Mouse (Mus musculus): ENCODE results near the gene Vmn1r37. TPM values are rescaled to one million over a fixed set of nuclear protein-coding genes. Genes with fewer than 3 reads are reported as not detected.
"Not testable (repeated sequence)": the region's sequence is repeated elsewhere in the genome, so short reads cannot be mapped to it uniquely, and the experiment has no call there.

The Vmn1r37 gene
- polyA plus RNA-seq (2011; ENCODE audit: insufficient read depth, insufficient read length, low replicate concordance, missing spikeins) = not detected in 2 replicates

DNA sequence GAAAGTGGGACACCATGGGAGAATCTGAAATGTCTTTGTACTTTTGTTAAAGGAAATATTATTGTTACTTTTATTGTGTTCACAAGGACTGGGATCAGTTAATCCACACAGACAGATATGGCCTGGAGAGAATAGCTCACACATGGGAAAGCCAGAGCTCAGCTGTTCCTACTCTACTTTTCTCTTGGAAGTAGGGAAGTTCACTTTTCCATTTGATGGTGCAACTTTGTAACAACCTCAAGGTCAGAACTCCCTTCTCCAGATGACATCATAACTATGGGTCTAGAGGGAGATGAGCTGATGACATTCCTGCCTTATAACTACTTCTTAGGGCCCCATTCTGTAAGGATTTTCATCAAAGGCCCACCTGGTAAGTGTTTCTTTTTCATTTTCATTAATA, at the start of gene Vmn1r37:
Vmn1r37 (plus strand) TSS at position 301 of the 400 bp plus-strand sequence.
- H3K27ac ChIP-seq (ENCODE audit: control insufficient read depth, insufficient read depth, low read depth, low read length, poor library complexity); H3K4me1 ChIP-seq (ENCODE audit: control insufficient read depth, insufficient read depth, low read length); H3K4me3 ChIP-seq (replicated peaks; ENCODE audit: control insufficient read depth, low read depth, low read length): not testable (repeated sequence)

DNA sequence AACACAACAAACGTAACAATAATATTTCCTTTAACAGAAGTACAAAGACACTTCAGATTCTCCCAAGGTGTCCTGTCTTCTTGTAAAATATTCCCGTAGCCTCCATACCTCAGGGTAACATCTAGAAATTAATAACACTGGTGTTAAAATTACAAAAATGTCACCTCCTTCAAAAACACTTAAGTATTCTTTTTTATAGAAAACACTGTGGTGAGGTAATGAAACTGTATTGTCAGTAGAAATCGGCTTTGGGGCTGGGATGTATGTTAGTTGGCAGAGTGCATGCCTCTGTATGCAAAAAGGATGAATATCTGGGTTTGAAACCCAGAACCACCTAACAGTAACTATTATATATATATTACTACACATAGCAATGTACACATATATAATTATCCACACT, 43.4 kb upstream of the Vmn1r37 start, which contains the start of gene Vmn1r35:
Vmn1r35 (minus strand) TSS at position 101 of the 400 bp plus-strand sequence.
- Histone ChIP-seq H3K4me1 (ENCODE audit: control insufficient read depth, insufficient read depth, low read length) (no peaks in the 10 kb centered on the region), H3K4me3 (replicated peaks; ENCODE audit: control insufficient read depth, low read depth, low read length) (no peak within 1 kb of the TSS), H3K27ac (ENCODE audit: control insufficient read depth, insufficient read depth, low read depth, low read length, poor library complexity) (no peak within 1 kb of the TSS)
- TF ChIP-seq CTCF (IDR thresholded peaks at IDR 0.05; ENCODE audit: control insufficient read depth, insufficient read depth, low read length) (no peak), POLR2A (IDR thresholded peaks at IDR 0.05; ENCODE audit: borderline replicate concordance, control insufficient read depth, low read depth, low read length) (no peak)
- 67% methylated on average over 3 of the region's 3 CpGs for WGBS

DNA sequence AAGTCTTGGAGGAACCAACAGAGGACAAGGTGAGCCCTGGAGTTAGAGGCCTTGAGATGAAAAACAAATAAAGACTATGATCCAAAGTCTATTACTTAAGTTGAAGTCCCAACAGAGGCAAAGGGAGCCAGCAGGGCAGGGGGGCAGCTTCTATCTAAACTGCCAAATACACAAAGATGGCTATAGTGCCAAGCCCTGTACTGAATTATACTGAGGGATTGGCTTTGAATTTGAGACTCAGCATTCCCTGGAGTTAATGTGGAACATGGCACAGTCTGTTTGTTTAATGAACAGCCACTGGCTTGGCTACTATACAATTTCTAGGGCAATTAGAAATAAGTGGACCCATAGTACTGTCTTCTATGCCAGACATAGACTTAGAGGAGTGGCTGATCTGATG, 20.3 kb upstream of the Vmn1r37 start:
- H3K27ac ChIP-seq (ENCODE audit: control insufficient read depth, insufficient read depth, low read depth, low read length, poor library complexity) = no peak overlapping the region

DNA sequence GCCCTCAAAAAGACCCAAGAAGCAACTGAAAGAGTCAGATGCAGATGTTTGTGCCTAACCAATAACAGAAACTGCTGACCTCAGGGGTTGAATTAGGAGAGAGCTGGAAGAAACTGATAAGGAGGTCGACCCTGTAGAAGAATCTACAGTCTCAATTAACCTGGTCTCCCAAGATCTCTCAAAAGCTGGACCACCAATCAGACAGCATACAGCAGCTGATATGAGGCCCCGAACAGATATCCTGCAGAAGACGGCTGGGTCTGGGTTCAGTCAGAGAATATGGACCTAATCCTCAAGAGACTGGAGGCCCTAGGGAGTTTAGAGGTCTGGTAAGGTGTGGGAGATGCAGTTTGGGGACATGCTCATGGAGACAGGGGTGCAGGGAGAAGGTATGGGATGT, 15.3 kb upstream of the Vmn1r37 start:
- H3K27ac ChIP-seq (ENCODE audit: control insufficient read depth, insufficient read depth, low read depth, low read length, poor library complexity) = no peak overlapping the region
- H3K4me1 ChIP-seq (ENCODE audit: control insufficient read depth, insufficient read depth, low read length) = no peaks in the 10 kb centered on the region
- TF ChIP-seq CTCF (IDR thresholded peaks at IDR 0.05; ENCODE audit: control insufficient read depth, insufficient read depth, low read length) (no peak), POLR2A (IDR thresholded peaks at IDR 0.05; ENCODE audit: borderline replicate concordance, control insufficient read depth, low read depth, low read length) (no peak)
- WGBS = 55% methylated on average over 3 of the region's 3 CpGs
- no peak overlapping the region for H3K4me3 ChIP-seq (replicated peaks; ENCODE audit: control insufficient read depth, low read depth, low read length)

More for the DNA sequence above, 20.3 kb upstream of the Vmn1r37 start:
- no peak for TF ChIP-seq POLR2A (IDR thresholded peaks at IDR 0.05; ENCODE audit: borderline replicate concordance, control insufficient read depth, low read depth, low read length)
- no peak for TF ChIP-seq CTCF (IDR thresholded peaks at IDR 0.05; ENCODE audit: control insufficient read depth, insufficient read depth, low read length)
- no peaks in the 10 kb centered on the region for H3K4me1 ChIP-seq (ENCODE audit: control insufficient read depth, insufficient read depth, low read length)
- H3K4me3 ChIP-seq (replicated peaks; ENCODE audit: control insufficient read depth, low read depth, low read length) = no peak overlapping the region

DNA sequence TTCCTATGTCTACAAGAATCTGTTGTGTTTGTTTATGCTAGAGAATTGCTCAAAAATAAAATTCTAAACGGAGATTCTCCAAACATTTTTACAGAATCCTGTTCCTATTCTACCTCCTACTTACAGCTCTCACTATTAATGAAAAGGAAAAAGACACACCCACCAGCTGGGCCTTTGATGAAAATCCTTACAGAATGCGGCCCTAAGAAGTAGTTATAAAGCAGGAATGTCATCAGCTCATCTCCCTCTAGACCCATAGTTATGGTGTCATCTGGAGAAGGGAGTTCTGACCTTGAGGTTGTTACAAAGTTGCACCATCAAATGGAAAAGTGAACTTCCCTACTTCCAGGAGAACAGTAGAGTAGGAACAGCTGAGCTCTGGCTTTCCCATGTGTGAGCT, 10.1 kb upstream of the Vmn1r37 start, which contains the start of gene Vmn1r36:
Vmn1r36 (minus strand) TSS at position 101 of the 400 bp plus-strand sequence.
- H3K4me1 ChIP-seq (ENCODE audit: control insufficient read depth, insufficient read depth, low read length) = not testable (repeated sequence)

DNA sequence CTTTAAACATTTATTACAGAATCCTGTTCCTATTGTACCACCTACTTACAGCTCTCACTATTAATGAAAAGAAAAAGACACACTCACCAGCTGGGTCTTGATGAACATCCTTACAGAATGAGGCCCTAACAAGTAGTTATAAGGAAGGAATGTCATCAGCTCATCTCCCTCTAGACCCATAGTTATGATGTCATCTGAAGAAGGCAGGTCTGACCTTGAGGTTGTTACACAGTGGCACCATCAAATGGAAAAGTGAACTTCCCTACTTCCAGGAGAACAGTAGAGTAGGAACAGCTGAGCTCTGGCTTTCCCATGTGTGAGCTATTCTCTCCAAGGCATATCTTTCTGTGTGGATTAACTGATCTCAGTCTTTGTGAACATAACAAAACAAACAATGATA, 53.3 kb downstream of the Vmn1r37 start, which contains the start of gene Vmn1r38:
Vmn1r38 (minus strand) TSS at position 101 of the 400 bp plus-strand sequence.
- not testable (repeated sequence) for H3K4me1 ChIP-seq (ENCODE audit: control insufficient read depth, insufficient read depth, low read length); H3K27ac ChIP-seq (ENCODE audit: control insufficient read depth, insufficient read depth, low read depth, low read length, poor library complexity); H3K4me3 ChIP-seq (replicated peaks; ENCODE audit: control insufficient read depth, low read depth, low read length)

More for the DNA sequence above, 10.1 kb upstream of the Vmn1r37 start, which contains the start of gene Vmn1r36:
- WGBS = 63% methylated on average over 2 of the region's 2 CpGs
- not testable (repeated sequence) for H3K4me3 ChIP-seq (replicated peaks; ENCODE audit: control insufficient read depth, low read depth, low read length); H3K27ac ChIP-seq (ENCODE audit: control insufficient read depth, insufficient read depth, low read depth, low read length, poor library complexity)

Other genes with a start within 250 kb of the Vmn1r37 start
- 32.6 and 45.4 TPM in 2 replicates for gene Mad2l1, start 194.0 kb upstream of the Vmn1r37 start, polyA plus RNA-seq (2011; ENCODE audit: insufficient read depth, insufficient read length, low replicate concordance, missing spikeins)
- not detected in 2 replicates for gene Vmn1r32, start 169.3 kb upstream of the Vmn1r37 start, polyA plus RNA-seq (2011; ENCODE audit: insufficient read depth, insufficient read length, low replicate concordance, missing spikeins)
- gene Vmn1r33, start 111.1 kb upstream of the Vmn1r37 start, polyA plus RNA-seq (2011; ENCODE audit: insufficient read depth, insufficient read length, low replicate concordance, missing spikeins) = not detected in 2 replicates
- gene Vmn1r34, start 85.5 kb upstream of the Vmn1r37 start, polyA plus RNA-seq (2011; ENCODE audit: insufficient read depth, insufficient read length, low replicate concordance, missing spikeins) = not detected in 2 replicates
- not detected in 2 replicates for gene Vmn1r35, start 43.5 kb upstream of the Vmn1r37 start, polyA plus RNA-seq (2011; ENCODE audit: insufficient read depth, insufficient read length, low replicate concordance, missing spikeins)
- gene Vmn1r36, start 10.2 kb upstream of the Vmn1r37 start, polyA plus RNA-seq (2011; ENCODE audit: insufficient read depth, insufficient read length, low replicate concordance, missing spikeins) = not detected in 2 replicates
- 1.2 TPM in 1 of 2 replicates, not detected in the other for gene Vmn1r38, start 53.2 kb downstream of the Vmn1r37 start, polyA plus RNA-seq (2011; ENCODE audit: insufficient read depth, insufficient read length, low replicate concordance, missing spikeins)
- gene Vmn1r39, start 81.2 kb downstream of the Vmn1r37 start, polyA plus RNA-seq (2011; ENCODE audit: insufficient read depth, insufficient read length, low replicate concordance, missing spikeins) = not detected in 2 replicates
- gene Gng12, start 167.0 kb downstream of the Vmn1r37 start, polyA plus RNA-seq (2011; ENCODE audit: insufficient read depth, insufficient read length, low replicate concordance, missing spikeins) = 11.0 and 22.9 TPM in 2 replicates

Data from bone marrow, adult 2 months (tissue).